Comparison of ENCODE assay signal across 15 mouse cellular contexts in the genomic region with DNA sequence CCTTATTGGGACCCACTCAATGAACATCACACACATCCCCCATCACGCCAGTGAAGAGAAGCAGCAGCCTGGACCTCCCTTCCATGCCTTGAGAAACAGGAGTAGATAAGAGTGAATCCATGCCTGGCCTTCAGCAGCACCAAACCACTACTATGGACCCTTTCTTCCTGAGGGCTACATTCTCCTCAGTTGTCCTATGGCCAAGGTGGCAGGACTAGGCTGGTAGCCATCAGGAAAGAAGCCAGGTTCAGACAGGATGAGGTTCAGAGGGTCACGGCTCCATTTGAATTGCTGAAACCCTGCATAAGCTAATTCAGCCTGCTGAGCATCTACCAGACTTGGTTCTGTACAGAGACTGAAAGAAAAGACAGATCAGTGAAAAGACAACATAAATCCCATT.
"Had no signal": no experiment of that assay in that cellular context is flagged by ENCODE, and none has a peak within 500 bp of the region (broad histone marks: within the 10 kb centered on the region; RNA-seq: fewer than 3 reads in every experiment).

No protein-coding gene starts in this region.

- H3K4me1 ChIP-seq: limb, embryonic 15.5 days; lung, embryonic 15.5 days; megakaryocyte, embryonic 14.5 days; midbrain, embryonic 12.5 days; neural tube, embryonic 13.5 days had no signal

- H3K27me3 ChIP-seq: limb, embryonic 15.5 days; liver, embryonic 12.5 days; lung, embryonic 15.5 days; megakaryocyte, embryonic 14.5 days; midbrain, embryonic 12.5 days; neural tube, embryonic 13.5 days had no signal

- H3K9ac ChIP-seq: limb, embryonic 15.5 days; liver, embryonic 12.5 days; lung, embryonic 15.5 days; midbrain, embryonic 12.5 days; neural tube, embryonic 13.5 days had no signal

- DNase-seq: kidney, adult 2 months; kidney, postnatal 36 days; lung, postnatal 14 days; retina, postnatal 1 day; thymus, adult 18-20 months; thymus, postnatal 14 days had no signal

- H3K9me3 ChIP-seq: limb, embryonic 15.5 days; liver, embryonic 12.5 days; lung, embryonic 15.5 days; megakaryocyte, embryonic 14.5 days; midbrain, embryonic 12.5 days; neural tube, embryonic 13.5 days had no signal

- ATAC-seq: liver, embryonic 12.5 days; midbrain, embryonic 16.5 days had no signal

- H3K4me2 ChIP-seq: limb, embryonic 15.5 days; liver, embryonic 12.5 days; lung, embryonic 15.5 days; midbrain, embryonic 12.5 days; neural tube, embryonic 13.5 days had no signal

- H3K4me3 ChIP-seq: limb, embryonic 15.5 days; liver, embryonic 12.5 days; lung, embryonic 15.5 days; megakaryocyte, embryonic 14.5 days; midbrain, embryonic 12.5 days; neural tube, embryonic 13.5 days had no signal

- H3K27ac ChIP-seq: kidney, postnatal 0 days; limb, embryonic 15.5 days; liver, embryonic 12.5 days; lung, embryonic 15.5 days; macrophage; midbrain, embryonic 12.5 days; neural tube, embryonic 13.5 days had no signal
